Mouse (Mus musculus) megakaryocyte, embryonic 14.5 days (primary cell): ENCODE measurements at regions not wholly inside any gene's neighbourhood (a gene's known extent, or its start where the extent isn't known, plus 50 kb on each side); places are given as distances from the start of the nearest gene placed in this dataset.

Experiments used
- FLI1 ChIP-seq: IDR thresholded peaks from 2 replicates; pipeline ENCODE4 v1.6.1; 2012; ENCODE audit warnings: low read length, inconsistent platforms, mixed read lengths
- GATA1 ChIP-seq: IDR thresholded peaks from 3 replicates; pipeline ENCODE4 v1.6.1; 2012; ENCODE audit warnings: mixed read lengths, low read length, inconsistent platforms, borderline replicate concordance

DNA sequence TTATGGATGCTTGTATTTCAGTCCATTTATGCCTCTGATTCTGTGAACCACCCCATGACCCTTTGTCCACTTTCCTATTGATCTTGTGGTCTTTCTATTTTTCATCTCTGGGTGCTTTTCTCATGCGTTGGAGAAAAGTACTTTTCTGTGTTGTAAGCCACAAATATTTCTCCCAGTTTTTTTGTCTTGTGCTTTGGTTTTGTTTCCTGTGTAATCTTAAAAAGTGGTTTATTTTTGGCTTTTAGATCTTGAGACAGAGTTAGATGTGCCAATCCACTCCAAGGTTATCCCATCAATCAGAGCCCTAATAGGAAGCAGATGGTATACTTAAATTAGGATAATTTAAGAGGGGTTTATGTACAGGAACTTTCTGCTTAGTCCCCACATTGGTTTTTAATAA lies 50.0 kb upstream of the Slc22a23 start:
- no peak for TF ChIP-seq GATA1
- no peak for TF ChIP-seq FLI1
